Mouse (Mus musculus) forebrain, embryonic 12.5 days (tissue): Measurements from ENCODE around the gene Bclaf3. TPM values are rescaled to one million over a fixed set of nuclear protein-coding genes. Genes with fewer than 3 reads are reported as not detected.

Source experiments
- ATAC-seq: fragments of 200-750 bp; cut with Nextera tagmentation; 2 replicates; pipeline ENCODE4 v1.8.0; 2017; ENCODE audit warnings: moderate TSS enrichment; ENCODE audit not compliant: low FRiP score
- H3K27ac ChIP-seq: fragments of 300-500 bp; sonication (generic); 2 replicates; pipeline ENCODE4 v1.5.1; 2016; ENCODE audit warnings: mild to moderate bottlenecking
- H3K27me3 ChIP-seq: fragments of 300-500 bp; sonication (generic); 2 replicates; pipeline ENCODE4 v1.6.1; 2016; ENCODE audit warnings: mild to moderate bottlenecking
- H3K36me3 ChIP-seq: fragments of 300-500 bp; sonication (generic); replicated peaks from 2 replicates; pipeline ENCODE4 v1.6.1; 2016; ENCODE audit warnings: mild to moderate bottlenecking
- H3K4me1 ChIP-seq: fragments of 300-500 bp; sonication (generic); 2 replicates; pipeline ENCODE4 v1.6.1; 2016
- H3K4me2 ChIP-seq: fragments of 300-500 bp; sonication (generic); 2 replicates; pipeline ENCODE4 v1.6.1; 2016; ENCODE audit warnings: mild to moderate bottlenecking, moderate library complexity
- H3K4me3 ChIP-seq: fragments of 300-500 bp; sonication (generic); replicated peaks from 2 replicates; pipeline ENCODE4 v1.5.1; 2016; ENCODE audit warnings: mild to moderate bottlenecking
- H3K9ac ChIP-seq: fragments of 300-500 bp; sonication (generic); 2 replicates; pipeline ENCODE4 v1.6.1; 2016; ENCODE audit warnings: mild to moderate bottlenecking
- H3K9me3 ChIP-seq: fragments of 300-500 bp; sonication (generic); 2 replicates; pipeline ENCODE4 v1.6.1; 2016
- WGBS: fragments of 180-500 bp; shearing (Covaris S2); methylation state at CpG from one replicate; pipeline ENCODE4 v1.1.7; 2016; 5-methylcytosine and 5-hydroxymethylcytosine counted together
- polyA plus RNA-seq: library from polyadenylated mRNA; unstranded; fragments of >200 nt; fragmentation: Nextera tagmentation; extraction: Ambion mirVana; gene quantifications from 2 replicates; pipeline ENCODE4 v1.2.1, GENCODE M21; 2016

The Bclaf3 gene
- polyA plus RNA-seq, 1 experiment from 2014 or later, result 35.3 TPM

GRCm38 (mm10) chrX:159628629-159629028 is 102.1 kb downstream of the Bclaf3 start:
- H3K4me3 ChIP-seq, result peak overlapping the region; percentile 57
- no peak overlapping the region for H3K9ac ChIP-seq
- no peaks in the 10 kb centered on the region for H3K9me3 ChIP-seq

GRCm38 (mm10) chrX:159629203-159629602 is 102.7 kb downstream of the Bclaf3 start:
- peaks cover 4% of the 10 kb centered on the region; the same call in 1 of the 2 replicates for H3K4me1 ChIP-seq
- WGBS, result 41% methylated on average over 2 of the region's 2 CpGs
- no peaks in the 10 kb centered on the region for H3K36me3 ChIP-seq
- H3K27ac ChIP-seq, result no peak overlapping the region
- H3K4me3 ChIP-seq, result no peak overlapping the region; the same call in 1 of the 2 replicates
- no peak overlapping the region for H3K9ac ChIP-seq
- peaks cover 31% of the 10 kb centered on the region for H3K27me3 ChIP-seq
- H3K4me2 ChIP-seq, result peak overlapping the region; percentile 65; the same call in 1 of the 2 replicates
- no peak for ATAC-seq
- no peaks in the 10 kb centered on the region for H3K9me3 ChIP-seq

More at GRCm38 (mm10) chrX:159628629-159629028, 102.1 kb downstream of the Bclaf3 start:
- H3K27me3 ChIP-seq, result peaks cover 31% of the 10 kb centered on the region
- H3K4me1 ChIP-seq, result peaks cover 4% of the 10 kb centered on the region; the same call in 1 of the 2 replicates
- H3K27ac ChIP-seq, result no peak overlapping the region
- 45% methylated on average over 4 of the region's 4 CpGs for WGBS
- H3K36me3 ChIP-seq, result no peaks in the 10 kb centered on the region
- ATAC-seq, result no peak
- H3K4me2 ChIP-seq, result peak overlapping the region; percentile 65

GRCm38 (mm10) chrX:159638500-159639227 is 112.2 kb downstream of the Bclaf3 start:
- no peak overlapping the region for H3K4me3 ChIP-seq
- H3K27ac ChIP-seq, result no peak overlapping the region
- ATAC-seq, result no peak
- H3K4me2 ChIP-seq, result no peak overlapping the region
- no peaks in the 10 kb centered on the region for H3K36me3 ChIP-seq
- no peaks in the 10 kb centered on the region for H3K4me1 ChIP-seq
- WGBS, result 91% methylated on average over 3 of the region's 4 CpGs
- no peaks in the 10 kb centered on the region for H3K9me3 ChIP-seq
- no peak overlapping the region for H3K9ac ChIP-seq
- 0 out of 2 replicates have a peak, but pooled peaks cover 6% of the 10 kb centered on the region for H3K27me3 ChIP-seq

GRCm38 (mm10) chrX:159639991-159640390 is 113.5 kb downstream of the Bclaf3 start:
- WGBS, result 80% methylated on average over 4 of the region's 4 CpGs
- no peaks in the 10 kb centered on the region for H3K36me3 ChIP-seq
- H3K27me3 ChIP-seq, result 0 out of 2 replicates have a peak, but pooled peaks cover 6% of the 10 kb centered on the region
- no peak overlapping the region for H3K4me2 ChIP-seq
- no peak overlapping the region for H3K27ac ChIP-seq
- no peaks in the 10 kb centered on the region for H3K9me3 ChIP-seq
- no peak overlapping the region for H3K9ac ChIP-seq
- ATAC-seq, result no peak
- H3K4me1 ChIP-seq, result no peaks in the 10 kb centered on the region
- no peak overlapping the region for H3K4me3 ChIP-seq

Other genes starting within 250 kb of the Bclaf3 start
- gene Eif1ax, start 154.5 kb upstream of the Bclaf3 start, polyA plus RNA-seq, result 155 and 170 TPM in 2 replicates
- 14.3 and 15.7 TPM in 2 replicates for gene Map7d2, start 112.1 kb upstream of the Bclaf3 start, polyA plus RNA-seq
- 31.1 and 31.2 TPM in 2 replicates for gene Sh3kbp1, start 100.6 kb downstream of the Bclaf3 start, polyA plus RNA-seq